Mouse (Mus musculus) CD8-positive naive resting alpha-beta T cell, adult 2 months (primary cell): ENCODE results near the gene Spaca4.

Source experiments
- DNase-seq, 2 experiments: peaks; one replicate each; pipeline ENCODE4 v3.0.0; 2022; ENCODE audit warnings: low read depth in 2 of 2, low spot score in 2 of 2

Gene Spaca4

GRCm38 (mm10) chr7:45725713-45726112, at the start of gene Spaca4:
TSS of gene Spaca4 (minus strand) at chr7:45725813.
- no peak for DNase-seq

GRCm38 (mm10) chr7:45775237-45775636, 49.6 kb upstream of the Spaca4 start:
- DNase-seq, result no peak

DNA sequence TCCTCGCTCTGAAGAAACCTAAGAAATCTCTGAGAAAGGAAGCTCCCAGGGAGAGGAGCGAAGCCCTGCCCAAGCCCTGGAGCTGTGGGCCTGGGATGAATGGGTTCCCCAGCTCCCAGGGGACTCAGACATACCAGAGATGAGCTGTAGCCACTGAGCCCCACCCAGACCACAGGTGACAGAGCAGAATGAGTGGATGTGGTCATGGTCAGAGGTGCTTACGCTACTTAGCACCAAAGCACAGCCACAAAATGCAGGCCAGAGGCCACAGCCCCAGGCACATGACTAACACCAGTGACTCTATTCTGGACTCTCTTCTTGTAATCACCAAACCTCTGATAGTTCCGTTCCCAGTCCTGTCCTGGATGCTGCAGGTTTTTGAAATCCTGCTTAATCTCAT, 45.5 kb upstream of the Spaca4 start:
- DNase-seq, result no peak

- DNase-seq, result no peak
Observed at GRCm38 (mm10) chr7:45770427-45771082, 44.9 kb upstream of the Spaca4 start.

DNA sequence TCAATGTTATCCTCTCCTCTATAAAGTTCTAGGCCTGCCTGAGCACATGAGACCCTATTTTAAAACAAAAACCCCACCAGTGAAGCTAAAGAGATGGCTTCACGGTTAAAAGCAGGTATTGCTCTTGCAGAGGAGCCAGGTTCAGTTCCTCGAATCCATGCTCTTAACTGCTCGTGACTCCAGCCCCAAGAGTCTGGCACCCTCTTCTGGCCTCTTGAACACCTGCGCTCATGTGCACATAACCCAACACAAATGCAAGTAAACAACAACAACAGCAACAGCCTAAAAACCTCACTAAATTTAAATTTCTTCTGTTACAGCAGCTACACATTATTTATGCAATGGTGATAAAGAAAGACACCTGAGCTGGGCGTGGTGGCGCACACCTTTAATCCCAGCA, 41.9 kb upstream of the Spaca4 start:
- DNase-seq, result no peak

DNA sequence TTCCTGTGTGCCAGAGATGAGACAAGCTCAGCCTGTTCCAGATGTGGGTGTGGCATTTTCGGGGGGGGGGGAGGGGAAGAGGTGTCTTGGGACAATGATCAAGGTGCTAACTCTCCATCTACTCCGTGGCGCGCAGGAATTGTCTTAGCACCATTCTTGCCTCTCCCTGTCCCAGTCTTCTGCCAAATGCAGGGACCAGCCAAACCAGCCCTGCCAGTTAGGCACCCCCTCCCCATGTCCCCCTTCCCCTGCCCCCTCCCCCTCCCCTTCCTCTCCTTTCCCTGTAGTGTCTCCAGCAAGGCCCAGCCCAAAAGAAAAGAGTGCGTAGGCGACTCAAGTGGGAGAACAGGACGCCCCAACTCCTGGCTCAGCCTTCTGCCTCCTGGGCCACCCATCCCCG, 41.2 kb upstream of the Spaca4 start:
- no peak for DNase-seq

GRCm38 (mm10) chr7:45765995-45766394, 40.4 kb upstream of the Spaca4 start:
- no peak for DNase-seq

DNA sequence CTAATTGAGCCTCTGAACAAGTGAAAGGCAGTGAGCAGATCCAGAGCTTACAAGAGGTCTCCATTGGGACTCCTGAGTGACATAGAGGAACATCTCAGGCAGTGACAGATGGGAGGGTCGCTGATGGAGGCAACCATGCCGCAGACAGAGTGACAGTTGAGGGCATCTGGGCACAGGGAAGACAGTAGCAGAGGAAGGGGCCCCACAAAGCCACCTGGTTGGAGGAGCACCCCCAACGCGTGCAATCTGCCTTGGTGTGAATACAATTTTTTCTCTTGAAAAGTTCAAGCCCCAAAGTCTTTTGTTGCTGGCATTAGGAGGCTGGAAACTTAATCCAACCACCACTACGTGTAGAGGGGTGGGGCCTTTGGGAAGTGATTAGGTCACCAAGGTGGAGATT, 34.5 kb upstream of the Spaca4 start:
- DNase-seq, result no peak

GRCm38 (mm10) chr7:45759400-45759799, 33.8 kb upstream of the Spaca4 start:
- no peak for DNase-seq

GRCm38 (mm10) chr7:45755703-45756102, 30.1 kb upstream of the Spaca4 start:
- DNase-seq, result no peak

DNA sequence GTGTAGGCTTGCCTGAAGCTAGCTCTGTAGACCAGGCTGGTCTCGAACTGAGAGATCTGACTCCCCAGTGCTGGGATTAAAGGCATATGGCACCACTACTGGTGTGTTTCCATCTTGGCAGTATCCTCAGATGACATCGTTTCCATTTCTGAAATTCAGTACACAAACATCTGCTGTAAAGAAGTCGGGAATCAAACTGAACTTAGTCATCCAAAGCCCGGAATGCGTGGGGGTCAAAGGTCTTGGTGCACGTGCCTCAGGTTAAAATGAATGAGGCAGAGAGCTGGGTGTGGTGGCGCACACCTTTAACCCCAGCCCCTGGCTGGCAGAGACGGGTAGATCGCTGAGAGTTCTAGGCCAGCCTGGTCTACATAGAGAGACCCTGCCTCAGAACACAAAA, 24.5 kb upstream of the Spaca4 start:
- no peak for DNase-seq

DNA sequence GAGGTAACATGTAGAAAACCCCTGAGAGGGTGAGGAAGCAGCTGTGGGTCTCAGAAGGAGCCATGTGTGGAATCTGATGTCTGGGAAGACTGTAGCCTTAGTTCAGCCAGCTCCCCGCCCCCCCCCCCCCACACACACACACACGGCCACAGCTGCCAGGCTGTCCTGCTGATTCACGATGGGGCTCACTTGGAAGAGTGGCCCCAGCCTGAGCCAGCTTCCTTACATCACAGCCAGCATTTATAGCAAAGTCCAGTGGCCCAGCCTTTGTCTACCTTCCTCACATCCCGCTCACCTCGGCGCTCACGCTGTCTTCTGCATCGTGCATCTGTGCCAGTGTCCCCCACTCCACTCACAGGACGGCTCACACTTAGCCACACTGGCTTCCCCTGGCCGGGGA, 23.8 kb upstream of the Spaca4 start:
- DNase-seq, result no peak

DNA sequence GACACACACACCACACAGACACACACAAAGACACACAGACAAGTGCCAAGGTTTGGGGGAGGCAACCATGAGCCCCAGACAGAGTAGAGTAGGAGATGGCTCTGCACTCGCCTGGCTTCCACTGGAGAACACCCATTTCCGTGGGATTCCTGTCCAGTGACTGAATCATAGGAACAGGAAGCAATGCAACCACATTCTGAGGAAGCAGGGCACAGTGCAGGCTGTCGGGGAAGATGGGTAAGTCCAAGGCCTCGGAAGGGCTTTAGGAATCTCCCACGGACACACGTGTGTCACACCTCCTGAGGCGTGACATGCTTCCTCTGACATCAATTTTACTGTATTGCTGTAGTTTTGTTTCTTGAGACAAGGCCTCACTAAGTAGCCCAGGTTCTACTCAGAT, 22.5 kb upstream of the Spaca4 start:
- no peak for DNase-seq

DNA sequence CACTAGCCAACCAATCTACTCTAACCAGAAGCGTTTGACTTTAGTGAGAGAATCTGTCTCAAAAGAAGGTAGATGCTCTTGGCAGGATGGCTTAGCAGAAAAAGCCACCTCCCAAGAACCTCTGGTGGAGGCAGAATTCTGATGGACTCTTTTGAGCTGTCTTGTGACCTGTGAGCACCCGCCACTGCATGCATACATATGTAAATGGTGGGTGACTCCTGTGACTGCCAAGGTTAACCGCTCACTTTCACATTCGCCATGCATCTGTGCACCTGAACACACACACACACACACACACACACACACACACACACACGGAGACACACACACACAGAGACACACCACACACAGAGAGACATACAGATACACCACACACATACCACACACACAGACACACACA, 21.8 kb upstream of the Spaca4 start:
- no peak for DNase-seq

DNA sequence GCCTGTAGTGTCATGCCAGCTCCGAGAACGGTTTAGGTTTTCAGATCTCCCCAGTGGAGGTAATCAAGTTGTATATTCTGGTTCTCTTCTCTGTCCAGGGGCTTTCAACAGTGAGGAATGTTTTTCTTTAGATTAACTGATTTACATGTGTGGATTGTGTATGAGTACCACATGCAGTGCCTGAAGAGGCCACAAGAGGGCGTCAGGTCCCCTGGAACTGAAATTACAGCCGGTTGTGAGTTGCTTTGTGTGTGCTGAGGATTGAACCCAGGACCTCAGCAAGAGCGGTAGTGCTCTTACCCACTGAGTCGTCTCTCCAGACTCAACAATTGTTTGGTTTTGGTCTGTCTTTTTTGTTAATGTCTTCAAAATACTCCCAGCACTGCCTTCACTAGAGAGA, 20.9 kb upstream of the Spaca4 start:
- no peak for DNase-seq

- DNase-seq, result peak; percentile 22 to 50
Observed at GRCm38 (mm10) chr7:45744387-45744786, 18.8 kb upstream of the Spaca4 start.

- peak; percentile 50 to 62 for DNase-seq
Observed at GRCm38 (mm10) chr7:45742338-45742737, 16.7 kb upstream of the Spaca4 start.

DNA sequence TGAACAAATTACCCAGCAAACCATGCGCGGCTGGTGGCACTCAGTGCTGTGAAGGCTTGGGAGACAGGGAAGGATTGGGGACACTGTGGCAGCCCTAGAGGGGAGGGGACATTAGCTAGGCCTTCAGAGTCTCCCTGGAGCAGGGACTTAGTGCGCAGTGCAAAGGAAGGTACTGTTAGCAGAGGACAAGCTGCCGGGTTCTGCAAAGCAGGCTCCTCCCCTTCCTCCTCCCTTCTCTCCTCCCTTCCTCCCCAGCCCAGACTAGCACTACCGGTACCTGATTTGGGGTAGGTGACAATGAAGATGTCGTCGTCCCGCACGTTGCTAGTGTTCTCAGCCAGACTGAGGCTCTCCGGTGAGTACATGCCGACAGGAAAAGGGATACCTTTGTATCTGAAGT, 16.2 kb upstream of the Spaca4 start:
- DNase-seq, result peak in 1 of 2 experiments; percentile 30

DNA sequence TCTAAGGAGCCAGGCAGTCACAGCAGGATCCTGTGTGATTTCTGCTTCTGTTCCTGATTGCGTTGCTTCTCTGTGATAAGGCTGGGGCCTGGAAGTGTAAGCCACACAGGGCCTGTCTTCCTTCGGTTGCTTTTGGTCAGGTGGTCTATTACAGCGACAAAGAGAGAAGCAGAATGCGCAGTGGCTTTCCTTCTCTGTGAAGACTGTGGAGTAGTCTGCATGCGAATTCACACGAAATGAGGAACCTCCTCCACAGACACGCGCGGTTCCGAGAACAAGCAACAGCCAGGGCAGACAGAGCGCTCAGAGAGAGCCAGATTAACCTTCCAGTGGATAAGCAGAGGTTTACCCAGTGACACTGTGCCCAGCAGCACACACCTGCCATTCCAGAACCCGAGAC, 15.7 kb upstream of the Spaca4 start:
- no peak for DNase-seq

GRCm38 (mm10) chr7:45739820-45740219, 14.2 kb upstream of the Spaca4 start:
- no peak for DNase-seq

DNA sequence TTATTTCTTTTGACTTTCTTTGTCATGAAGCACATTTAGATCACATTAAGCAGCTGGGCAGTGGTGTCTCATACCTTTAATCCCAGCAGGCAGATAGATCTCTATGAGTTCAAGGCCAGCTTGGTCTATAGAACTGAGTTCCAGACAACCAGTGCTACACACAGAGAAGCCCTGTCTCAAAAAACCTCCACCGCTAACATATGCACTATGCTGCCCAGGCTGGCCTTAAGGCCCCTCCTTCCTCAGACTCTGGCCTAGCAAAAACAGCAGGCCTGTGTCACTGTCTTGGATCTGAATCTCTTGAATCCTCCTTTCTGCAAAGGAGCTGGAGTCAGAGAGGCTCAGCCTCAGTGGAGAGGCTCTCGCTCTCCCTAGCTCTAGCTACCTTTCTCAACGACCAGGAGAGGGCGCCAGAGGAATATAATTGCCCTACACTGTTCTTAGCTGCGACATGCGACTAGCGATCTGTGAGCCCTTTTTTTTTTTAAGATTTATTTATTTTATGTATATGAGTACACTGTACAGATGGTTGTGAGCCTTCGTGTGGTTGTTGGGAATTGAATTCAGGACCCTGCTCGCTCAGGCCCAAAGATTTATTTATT, 13.7 kb upstream of the Spaca4 start:
- peak; percentile 81 to 84 for DNase-seq

GRCm38 (mm10) chr7:45733477-45733876, 7.9 kb upstream of the Spaca4 start:
- DNase-seq, result peak; percentile 68 to 83
